Mouse (Mus musculus) thymus, postnatal 25 days (tissue): Measurements from ENCODE around the gene Bcor.
A peak's percentile ranks its signal among the peaks of the same experiment; 100 is the strongest.

ENCODE experiments used
- DNase-seq: peaks from one replicate; pipeline ENCODE4 v3.0.0; 2022

The Bcor gene

GRCm38 (mm10) chrX:12151269-12151995 is 8.7 kb downstream of the Bcor start:
- DNase-seq, result peak; percentile 47

- peak; percentile 30 for DNase-seq
These were observed 9.7 kb downstream of the Bcor start for GRCm38 (mm10) chrX:12150425-12150824.

- no peak for DNase-seq
These were observed 13.9 kb downstream of the Bcor start for GRCm38 (mm10) chrX:12146263-12146662.

- no peak for DNase-seq
These were observed 17.3 kb downstream of the Bcor start for GRCm38 (mm10) chrX:12142832-12143231.

DNA sequence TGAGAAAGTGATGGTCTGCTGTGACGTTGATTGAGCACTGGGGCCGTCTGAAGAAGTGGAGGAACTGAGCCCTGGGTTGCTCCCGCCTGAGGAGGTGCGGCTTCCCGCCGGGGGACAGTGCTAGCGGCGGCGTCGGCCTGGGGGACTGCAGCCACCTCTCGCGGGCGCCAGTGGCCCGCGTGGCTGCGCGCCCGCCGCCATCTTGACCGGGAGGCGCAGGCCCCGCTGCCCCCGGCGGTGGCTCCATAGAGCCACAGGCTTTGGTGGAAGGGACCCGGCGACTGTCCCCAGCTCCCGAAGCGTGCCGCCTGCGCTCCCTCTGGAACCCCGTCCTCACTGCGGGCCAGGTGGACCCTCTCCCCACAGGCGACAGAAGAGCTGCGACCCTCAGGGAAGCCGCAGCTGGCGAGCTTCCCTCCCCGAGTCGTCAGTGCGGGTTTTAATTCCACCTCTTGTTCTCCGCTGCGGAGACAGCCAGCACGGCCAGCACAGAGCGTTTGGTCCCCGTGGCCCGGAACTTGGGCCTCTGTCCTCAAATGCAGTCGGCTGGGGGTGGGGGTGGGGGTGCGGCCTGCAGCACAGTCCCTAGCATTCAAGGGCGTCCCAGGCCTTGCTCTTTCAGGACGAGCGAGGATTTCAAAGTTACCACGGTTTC is 19.9 kb downstream of the Bcor start:
- DNase-seq, result no peak

DNA sequence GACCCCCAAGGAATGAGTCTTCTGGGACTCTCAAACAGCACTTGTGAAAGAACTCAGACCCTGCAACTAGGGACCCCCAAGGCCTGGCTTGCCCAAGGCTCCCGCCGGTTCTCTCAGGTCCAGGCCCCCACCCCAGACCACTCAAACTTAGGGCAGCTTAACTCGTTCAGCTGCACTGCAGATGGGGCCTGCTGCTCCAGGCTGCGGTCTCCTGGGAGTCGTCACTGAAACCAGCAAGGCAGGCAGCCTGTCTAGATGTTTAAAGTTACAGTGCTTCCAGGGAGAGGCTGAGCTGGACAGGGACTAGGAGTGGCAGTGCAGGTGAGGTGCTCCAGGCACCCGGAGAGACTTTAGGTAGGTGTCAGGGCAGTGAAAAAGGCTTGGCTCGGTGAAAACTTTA is 21.9 kb downstream of the Bcor start:
- no peak for DNase-seq

DNA sequence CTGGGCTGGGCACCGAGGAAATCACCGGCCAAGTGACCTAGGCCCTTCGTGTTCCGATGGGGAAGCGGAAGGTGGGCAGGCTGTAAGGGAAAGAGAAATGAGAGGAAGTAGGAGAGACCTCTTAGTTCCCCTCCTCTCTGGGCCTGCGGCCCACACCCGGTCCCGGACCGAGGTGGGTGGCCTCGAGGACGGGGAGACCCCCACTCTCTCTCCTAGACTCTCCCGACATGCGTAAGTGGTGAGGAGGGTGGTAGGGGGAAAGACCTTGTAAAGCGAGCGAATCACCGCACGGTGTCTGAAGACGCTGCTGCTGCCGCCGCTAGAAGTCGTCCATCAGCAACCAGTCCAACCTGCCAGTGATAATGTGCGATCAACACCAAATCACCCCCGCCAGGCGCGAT is 23.0 kb downstream of the Bcor start:
- DNase-seq, result peak; percentile 44

DNA sequence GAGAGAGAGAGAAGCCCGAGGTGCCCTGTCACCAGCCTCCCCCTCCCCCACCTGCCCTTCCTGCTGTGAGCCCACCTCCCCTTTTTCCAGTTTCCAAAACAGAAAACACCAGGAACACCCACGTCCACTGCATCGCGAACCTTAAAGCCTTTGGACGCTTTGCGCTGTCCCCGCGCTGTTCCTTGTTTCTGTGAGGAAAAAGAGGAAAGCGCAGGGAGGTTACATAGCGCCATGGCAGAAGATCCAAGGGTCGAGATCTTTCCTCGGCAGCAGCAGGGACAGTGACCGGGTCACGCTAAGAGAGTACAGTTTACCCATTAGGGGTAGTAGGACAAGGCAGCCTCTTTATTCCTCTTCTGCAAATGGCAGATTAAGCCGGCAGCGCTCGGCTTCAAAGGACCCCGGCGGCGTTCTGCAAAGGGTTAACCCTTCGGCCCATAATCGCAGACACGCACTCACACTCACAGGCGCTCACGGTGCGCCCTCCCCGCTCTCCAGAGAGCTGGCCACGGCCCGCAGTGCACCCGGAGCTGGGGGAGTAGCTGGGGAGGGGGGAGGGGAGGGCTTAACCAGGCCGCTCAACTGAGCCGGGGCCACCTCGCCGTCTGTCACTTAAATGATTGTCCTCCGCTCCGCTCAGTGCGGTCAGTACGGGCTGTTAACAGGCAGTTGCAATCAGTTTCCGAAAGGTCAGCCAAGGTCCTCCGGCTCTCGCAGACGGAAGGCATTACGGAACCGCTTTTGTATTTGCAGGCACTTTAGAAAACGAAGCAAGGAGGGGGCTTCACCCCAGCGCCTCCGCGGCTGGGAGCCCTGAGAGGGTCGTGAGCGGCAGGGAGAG is 23.7 kb downstream of the Bcor start:
- peak; percentile 46 for DNase-seq

GRCm38 (mm10) chrX:12135121-12136111 is 24.7 kb downstream of the Bcor start:
- DNase-seq, result peak; percentile 81

GRCm38 (mm10) chrX:12134541-12134940 is 25.6 kb downstream of the Bcor start:
- peak; percentile 83 for DNase-seq

- peak; percentile 56 for DNase-seq
These were observed 26.2 kb downstream of the Bcor start for GRCm38 (mm10) chrX:12133836-12134431.

DNA sequence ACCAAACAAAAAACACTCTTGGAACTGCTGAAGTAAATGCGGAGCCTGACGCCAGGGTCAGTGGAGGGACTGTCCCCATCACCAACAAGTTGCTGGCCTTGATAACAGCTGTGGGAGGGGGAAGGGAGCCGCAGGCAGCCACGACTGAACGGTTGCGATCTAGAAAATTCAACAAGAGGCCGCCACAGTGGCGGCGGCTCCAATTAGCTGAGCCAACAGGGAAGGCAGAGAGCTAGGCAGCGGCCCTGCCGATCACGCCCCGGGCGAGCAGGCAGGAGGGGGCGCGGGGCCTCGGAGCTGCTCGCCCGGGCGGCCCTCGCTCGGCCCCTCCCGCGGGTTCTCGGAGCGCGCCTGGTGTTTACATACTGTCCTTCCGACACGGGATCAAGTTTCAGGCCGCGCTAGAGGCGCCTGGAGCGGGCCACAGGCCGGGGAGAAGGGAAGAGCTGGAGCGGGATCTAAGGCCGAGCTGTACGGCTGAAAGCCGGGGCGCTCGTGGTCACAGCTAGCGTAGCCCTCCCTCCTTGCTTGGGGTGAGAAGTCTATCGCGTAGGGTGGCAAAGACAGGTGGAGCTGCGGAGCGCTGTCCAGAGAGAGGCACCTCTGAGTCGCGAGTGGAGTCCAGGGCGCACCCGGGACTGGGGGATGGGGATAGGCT is 26.8 kb downstream of the Bcor start:
- DNase-seq, result peak; percentile 56

GRCm38 (mm10) chrX:12132541-12133177 is 27.5 kb downstream of the Bcor start:
- no peak for DNase-seq

DNA sequence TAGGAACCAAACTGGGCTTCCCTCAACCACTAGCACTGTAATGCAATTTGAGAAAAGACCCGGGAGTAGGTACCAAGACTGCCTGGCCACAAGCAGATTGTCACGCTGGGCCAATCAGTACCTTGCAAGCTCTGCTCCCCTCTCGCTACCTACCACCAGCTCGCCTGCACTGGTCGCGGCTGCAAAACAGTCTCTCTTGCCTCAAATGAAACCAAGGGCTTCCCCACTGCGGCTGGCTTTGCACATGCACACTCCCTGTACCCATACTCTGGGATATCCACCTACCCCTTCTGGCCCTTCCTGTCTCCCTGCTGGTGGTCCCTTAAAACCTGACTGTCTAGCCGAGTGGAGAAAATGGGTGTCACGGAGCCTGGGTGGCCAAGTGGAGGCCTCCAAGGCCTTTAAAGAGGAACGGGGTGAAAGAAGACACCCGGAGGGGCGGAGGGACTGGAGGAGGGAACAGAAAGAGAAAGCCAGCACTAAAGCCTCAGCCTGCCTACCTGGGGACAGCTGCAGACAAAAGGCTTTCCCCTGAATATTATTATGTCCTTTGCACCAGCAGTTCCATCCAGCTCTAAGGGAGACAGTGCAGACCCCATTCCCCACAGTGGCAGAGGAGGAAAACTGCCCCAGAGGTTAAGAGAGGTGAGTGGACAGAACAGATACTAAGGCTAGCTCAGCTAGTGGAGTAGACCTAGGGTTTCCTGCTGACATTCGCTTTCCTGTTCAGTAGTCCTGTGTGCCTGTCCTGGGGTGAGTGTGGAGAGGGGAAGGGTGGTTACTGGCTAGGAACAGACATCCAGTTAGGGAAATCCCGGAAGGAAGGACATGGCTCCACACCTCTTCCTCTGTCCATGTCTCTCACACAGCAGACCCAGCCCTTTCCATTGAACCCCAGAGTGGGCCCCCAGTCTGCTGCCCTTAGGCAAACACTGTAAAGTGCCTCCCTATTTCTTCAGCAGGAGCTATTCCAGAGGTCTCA is 30.0 kb downstream of the Bcor start:
- DNase-seq, result peak; percentile 26

- DNase-seq, result peak; percentile 62
These were observed 30.9 kb downstream of the Bcor start for GRCm38 (mm10) chrX:12129230-12129629.

DNA sequence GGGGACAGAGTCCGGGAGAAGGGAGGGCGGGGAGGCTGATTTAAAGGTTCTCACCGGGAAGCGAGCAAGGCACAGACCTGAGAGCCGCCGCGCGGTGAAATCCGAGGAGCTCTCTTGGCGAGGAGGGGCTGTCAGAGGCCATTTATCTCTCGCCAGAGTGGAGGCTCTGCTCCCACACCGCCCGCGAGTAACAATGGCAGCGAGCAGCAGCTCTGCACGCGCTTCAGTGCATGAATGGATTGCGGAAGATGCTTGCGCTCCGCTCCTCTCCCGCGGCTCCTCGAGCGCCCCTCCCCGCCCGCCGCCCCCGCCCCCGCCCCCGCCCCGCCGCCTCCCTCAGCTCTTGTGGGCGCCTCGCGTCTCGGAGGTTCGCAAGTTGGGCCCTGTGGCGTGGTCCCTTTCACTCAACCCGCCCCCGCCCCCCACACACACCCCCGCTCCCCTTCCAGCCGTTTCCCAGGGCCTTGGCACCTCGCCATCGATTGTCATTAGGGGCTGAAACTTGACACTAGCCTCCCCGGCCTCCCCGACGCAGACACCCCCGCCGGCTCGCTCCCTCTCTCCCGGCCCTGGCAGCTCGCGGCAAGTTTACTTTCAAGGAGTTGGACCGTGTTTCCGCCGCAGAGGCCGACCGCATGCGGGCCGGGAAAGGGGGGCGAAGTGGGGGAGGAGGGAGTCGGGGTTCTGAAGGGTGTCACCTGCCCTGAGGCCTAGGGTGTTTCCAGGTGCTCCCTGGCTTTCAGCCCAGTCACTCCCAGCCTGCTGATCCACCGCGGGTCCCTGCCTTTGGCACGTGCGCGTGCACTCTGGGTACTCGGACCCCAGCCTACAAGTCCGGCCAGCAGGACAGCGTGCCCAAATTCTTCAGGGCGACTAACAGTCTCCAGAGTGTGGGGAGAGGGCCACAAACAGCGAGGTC is 31.7 kb downstream of the Bcor start:
- DNase-seq, result peak; percentile 63

DNA sequence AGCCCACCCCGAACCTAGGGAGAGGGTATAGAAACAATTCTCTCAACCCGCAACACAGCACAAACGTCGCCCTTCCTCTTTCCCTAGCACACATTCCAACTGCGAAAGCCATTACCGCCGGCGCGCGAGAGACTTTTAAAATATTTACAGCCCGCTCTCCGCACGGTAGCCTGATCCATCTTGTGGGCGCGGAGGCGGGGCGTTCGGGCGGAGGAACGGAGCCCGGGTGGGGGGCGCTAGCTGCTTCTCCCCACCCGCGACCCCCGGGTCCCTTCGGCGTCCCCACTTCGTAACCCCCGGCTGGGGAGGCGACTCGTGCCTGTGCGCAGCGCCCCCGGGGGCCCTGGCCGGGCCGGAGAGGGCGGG is 32.4 kb downstream of the Bcor start:
- peak; percentile 19 for DNase-seq

DNA sequence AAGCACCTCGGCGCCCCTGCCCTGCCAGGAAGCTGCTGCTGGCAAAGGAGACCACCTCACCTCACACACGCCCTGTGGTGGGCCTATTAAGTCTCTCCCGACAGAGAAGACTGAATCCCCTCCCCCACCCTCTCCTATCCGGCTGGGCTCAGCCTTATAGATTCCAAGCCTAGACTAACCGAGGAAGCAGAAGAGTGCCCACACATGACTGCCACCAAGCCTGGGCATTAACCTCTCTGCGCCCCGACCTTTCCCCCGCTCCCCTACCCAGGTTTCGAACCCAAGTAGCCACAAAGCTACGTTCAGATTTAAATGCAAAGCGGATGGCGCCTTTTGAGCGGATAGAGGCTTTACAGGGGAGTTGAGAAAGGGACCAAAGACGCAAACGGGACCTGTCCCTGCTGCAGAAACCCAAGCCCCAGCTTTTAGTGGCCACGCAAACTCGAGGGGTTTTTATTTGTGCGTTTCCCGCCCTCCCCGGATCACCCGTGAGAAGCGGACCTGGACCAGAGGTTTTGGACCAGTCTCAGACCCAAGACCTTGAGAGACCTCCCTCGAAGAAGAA is 33.0 kb downstream of the Bcor start:
- DNase-seq, result no peak
